Mouse (Mus musculus): ENCODE results near the gene Pde3a. TPM values are rescaled to one million over a fixed set of nuclear protein-coding genes. Genes with fewer than 3 reads are reported as not detected.

Pde3a gene
- total and polyA plus RNA-seq, 3 experiments, result 18.0 to 72.3 (median 64.6) TPM

DNA sequence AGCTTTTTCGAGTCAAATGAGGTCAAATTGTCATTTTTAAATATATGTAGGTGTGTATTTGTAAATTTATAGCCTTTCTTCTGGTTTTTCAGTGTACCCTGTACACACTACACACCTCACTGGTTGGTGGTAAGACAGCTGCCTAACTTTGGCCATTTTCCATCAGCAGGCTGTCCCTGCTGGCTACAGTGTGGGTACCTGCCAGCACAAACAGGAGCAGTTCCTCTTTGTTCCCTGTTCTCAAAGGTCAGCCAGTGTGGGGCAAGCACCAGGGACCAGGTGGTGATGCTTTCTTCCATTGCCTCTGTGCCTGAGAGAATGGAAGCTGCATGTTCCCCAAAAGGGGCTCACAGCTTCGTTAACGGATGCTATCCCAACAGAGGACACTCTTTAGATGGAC is 28.0 kb upstream of the Pde3a start:
- no peak for TF ChIP-seq EP300 (IDR thresholded peaks at IDR 0.05; ENCODE audit: insufficient read depth, low read depth, low read length)
- no peak for TF ChIP-seq POLR2A (IDR thresholded peaks at IDR 0.05; ENCODE audit: insufficient read depth, low read depth, low read length)
- TF ChIP-seq CTCF (IDR thresholded peaks at IDR 0.05), result no peak

DNA sequence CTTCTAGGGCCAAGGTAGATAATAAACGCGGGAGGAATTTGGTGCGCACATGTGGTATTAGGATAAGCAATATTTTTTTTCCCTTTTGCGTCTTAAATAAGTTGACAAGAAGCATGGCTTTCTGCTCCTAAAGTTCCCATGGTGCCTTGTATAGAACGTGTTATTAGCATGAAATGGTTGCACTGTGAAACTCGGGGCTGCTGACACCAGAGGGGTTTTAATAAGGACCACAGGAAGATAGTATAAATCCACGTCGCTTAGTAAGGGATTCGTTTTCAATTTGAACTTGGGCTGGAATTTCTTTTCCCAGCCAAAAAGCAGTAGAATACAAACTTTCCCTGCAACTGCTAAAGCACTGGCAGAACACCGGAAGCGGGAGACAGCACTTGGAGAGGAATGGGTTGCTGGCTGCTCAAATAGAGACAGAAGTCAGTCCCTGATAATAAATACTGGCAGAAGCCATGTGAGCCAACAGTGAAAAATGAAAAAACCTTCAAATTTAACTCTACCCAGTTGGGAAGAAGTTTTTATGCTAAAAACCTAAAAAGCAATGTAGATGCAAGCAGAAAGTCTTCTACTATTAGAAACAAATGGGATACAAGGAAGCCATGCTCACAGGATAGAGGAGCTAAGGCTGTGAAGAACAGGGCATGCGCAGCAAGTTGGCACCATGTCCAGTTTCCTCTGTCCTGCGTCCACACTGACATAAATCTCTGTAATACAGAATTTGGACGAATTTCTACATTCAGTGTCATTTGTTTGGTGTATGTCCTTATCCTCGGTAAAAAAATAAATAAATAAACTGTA is 22.0 kb upstream of the Pde3a start:
- no peak overlapping the region for H3K9ac ChIP-seq (ENCODE audit: low read depth, low read length)
- no peaks in the 10 kb centered on the region for H3K4me1 ChIP-seq (ENCODE audit: control insufficient read depth, insufficient read depth, low read length)
- no peak for TF ChIP-seq EP300 (IDR thresholded peaks at IDR 0.05; ENCODE audit: insufficient read depth, low read depth, low read length)
- no peak for TF ChIP-seq CTCF (IDR thresholded peaks at IDR 0.05)
- TF ChIP-seq POLR2A (IDR thresholded peaks at IDR 0.05; ENCODE audit: insufficient read depth, low read depth, low read length), result no peak
- no peak overlapping the region for H3K4me3 ChIP-seq
- no peak overlapping the region for H3K27ac ChIP-seq
- no peaks in the 10 kb centered on the region for H3K36me3 ChIP-seq (ENCODE audit: control insufficient read depth, insufficient read depth, low read length)
- intact Hi-C loops (cut with DNase I), result no loop called here
- H3K27me3 ChIP-seq (ENCODE audit: control insufficient read depth, insufficient read depth, low read length), result no peaks in the 10 kb centered on the region
- 73% methylated on average over 15 of the region's 15 CpGs for WGBS
- H3K79me2 ChIP-seq (replicated peaks; ENCODE audit: control insufficient read depth, insufficient read depth, low read length), result no peaks in the 10 kb centered on the region
- no peak for DNase-seq

More for the DNA sequence above, 28.0 kb upstream of the Pde3a start:
- Histone ChIP-seq H3K4me3 (no peak overlapping the region), H3K4me1 (ENCODE audit: control insufficient read depth, insufficient read depth, low read length) (no peaks in the 10 kb centered on the region), H3K36me3 (ENCODE audit: control insufficient read depth, insufficient read depth, low read length) (no peaks in the 10 kb centered on the region), H3K27me3 (ENCODE audit: control insufficient read depth, insufficient read depth, low read length) (no peaks in the 10 kb centered on the region), H3K9ac (ENCODE audit: low read depth, low read length) (no peak overlapping the region), H3K79me2 (replicated peaks; ENCODE audit: control insufficient read depth, insufficient read depth, low read length) (no peaks in the 10 kb centered on the region), H3K27ac (no peak overlapping the region)
- WGBS, result 57% methylated on average over 3 of the region's 3 CpGs
- intact Hi-C loops (cut with DNase I), result no loop called here
- DNase-seq, result no peak

DNA sequence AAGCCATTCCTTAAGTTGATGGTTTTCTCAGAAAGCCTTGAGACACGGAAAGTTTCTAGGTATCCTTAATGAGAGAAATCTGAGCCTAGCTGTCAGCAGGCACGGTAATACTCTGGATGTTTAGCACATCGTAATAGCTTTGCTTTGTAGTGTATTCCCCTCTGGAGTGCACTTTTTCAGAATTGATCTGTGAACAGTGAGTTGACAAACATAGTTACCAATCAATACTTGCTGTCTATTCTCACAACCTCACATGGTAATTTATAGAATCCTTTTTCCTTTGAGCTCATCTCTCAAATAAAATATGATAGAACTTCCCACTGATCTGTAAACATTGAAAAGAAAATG is 21.4 kb upstream of the Pde3a start:
- TF ChIP-seq EP300 (IDR thresholded peaks at IDR 0.05; ENCODE audit: insufficient read depth, low read depth, low read length), result no peak
- TF ChIP-seq CTCF (IDR thresholded peaks at IDR 0.05), result no peak
- no peak for TF ChIP-seq POLR2A (IDR thresholded peaks at IDR 0.05; ENCODE audit: insufficient read depth, low read depth, low read length)
- Histone ChIP-seq H3K79me2 (replicated peaks; ENCODE audit: control insufficient read depth, insufficient read depth, low read length) (no peaks in the 10 kb centered on the region), H3K27me3 (ENCODE audit: control insufficient read depth, insufficient read depth, low read length) (no peaks in the 10 kb centered on the region), H3K36me3 (ENCODE audit: control insufficient read depth, insufficient read depth, low read length) (no peaks in the 10 kb centered on the region), H3K4me3 (no peak overlapping the region), H3K9ac (ENCODE audit: low read depth, low read length) (no peak overlapping the region), H3K27ac (no peak overlapping the region), H3K4me1 (ENCODE audit: control insufficient read depth, insufficient read depth, low read length) (no peaks in the 10 kb centered on the region)
- DNase-seq, result no peak
- 72% methylated on average over 3 of the region's 3 CpGs for whole genome bisulfite sequencing
- intact Hi-C loops (cut with DNase I), result no loop called here

- 46% methylated on average over 6 of the region's 6 CpGs for WGBS
- H3K4me3 ChIP-seq, result no peak overlapping the region
- H3K27ac ChIP-seq, result no peak overlapping the region
- intact Hi-C loops (cut with DNase I), result no loop called here
- no peak overlapping the region for H3K9ac ChIP-seq (ENCODE audit: low read depth, low read length)
- TF ChIP-seq CTCF (IDR thresholded peaks at IDR 0.05) (no peak), POLR2A (IDR thresholded peaks at IDR 0.05; ENCODE audit: insufficient read depth, low read depth, low read length) (no peak), EP300 (IDR thresholded peaks at IDR 0.05; ENCODE audit: insufficient read depth, low read depth, low read length) (no peak)
- H3K36me3 ChIP-seq (ENCODE audit: control insufficient read depth, insufficient read depth, low read length), result no peaks in the 10 kb centered on the region
- H3K79me2 ChIP-seq (replicated peaks; ENCODE audit: control insufficient read depth, insufficient read depth, low read length), result no peaks in the 10 kb centered on the region
- H3K4me1 ChIP-seq (ENCODE audit: control insufficient read depth, insufficient read depth, low read length), result no peaks in the 10 kb centered on the region
- no peak for DNase-seq
- H3K27me3 ChIP-seq (ENCODE audit: control insufficient read depth, insufficient read depth, low read length), result no peaks in the 10 kb centered on the region
These were observed 16.2 kb upstream of the Pde3a start for GRCm38 (mm10) chr6:141232756-141233382.

- intact Hi-C loops (cut with DNase I), result no loop called here
- WGBS, result 91% methylated on average over 1 of the region's 1 CpGs
- Histone ChIP-seq H3K27me3 (ENCODE audit: control insufficient read depth, insufficient read depth, low read length) (no peaks in the 10 kb centered on the region), H3K27ac (no peak overlapping the region), H3K79me2 (replicated peaks; ENCODE audit: control insufficient read depth, insufficient read depth, low read length) (no peaks in the 10 kb centered on the region), H3K9ac (ENCODE audit: low read depth, low read length) (no peak overlapping the region), H3K4me3 (no peak overlapping the region), H3K4me1 (ENCODE audit: control insufficient read depth, insufficient read depth, low read length) (no peaks in the 10 kb centered on the region; the same call in 1 of the 2 replicates), H3K36me3 (ENCODE audit: control insufficient read depth, insufficient read depth, low read length) (no peaks in the 10 kb centered on the region)
- no peak for TF ChIP-seq POLR2A (IDR thresholded peaks at IDR 0.05; ENCODE audit: insufficient read depth, low read depth, low read length)
- TF ChIP-seq CTCF (IDR thresholded peaks at IDR 0.05), result no peak
- no peak for TF ChIP-seq EP300 (IDR thresholded peaks at IDR 0.05; ENCODE audit: insufficient read depth, low read depth, low read length)
- no peak for DNase-seq
These were observed 7.3 kb upstream of the Pde3a start for GRCm38 (mm10) chr6:141241809-141242208.

- intact Hi-C loops (cut with DNase I), result loop anchor here (5.0 kb wide), 1 partner anchor 318 kb away; no protein-coding TSS in a partner anchor
- Histone ChIP-seq H3K79me2 (replicated peaks; ENCODE audit: control insufficient read depth, insufficient read depth, low read length) (peaks cover 2% of the 10 kb centered on the region; the same call in 1 of the 2 replicates), H3K4me1 (ENCODE audit: control insufficient read depth, insufficient read depth, low read length) (no peaks in the 10 kb centered on the region; the same call in 1 of the 2 replicates), H3K27ac (no peak overlapping the region), H3K4me3 (no peak overlapping the region), H3K9ac (ENCODE audit: low read depth, low read length) (no peak overlapping the region), H3K27me3 (ENCODE audit: control insufficient read depth, insufficient read depth, low read length) (no peaks in the 10 kb centered on the region), H3K36me3 (ENCODE audit: control insufficient read depth, insufficient read depth, low read length) (no peaks in the 10 kb centered on the region)
- DNase-seq, result no peak
- WGBS, result 65% methylated on average over 4 of the region's 4 CpGs
- TF ChIP-seq CTCF (IDR thresholded peaks at IDR 0.05) (peak; percentile 44), EP300 (IDR thresholded peaks at IDR 0.05; ENCODE audit: insufficient read depth, low read depth, low read length) (no peak)
These were observed 4.0 kb upstream of the Pde3a start for GRCm38 (mm10) chr6:141245089-141245488.
